In genomic region chrX:74108747-74109146, GRCm38 (mm10) we compare ENCODE assay signal across 21 mouse cellular contexts. TPM values are rescaled to one million over a fixed set of nuclear protein-coding genes. Genes with fewer than 3 reads are reported as not detected.
"Had no signal": no experiment of that assay in that cellular context is flagged by ENCODE, and none has a peak within 500 bp of the region (broad histone marks: within the 10 kb centered on the region; RNA-seq: fewer than 3 reads in every experiment).

No protein-coding gene starts in this region.

- H3K4me3 ChIP-seq: limb, embryonic 13.5 days; midbrain, embryonic 12.5 days; neural tube, embryonic 13.5 days had no signal

- H3K9ac ChIP-seq: limb, embryonic 13.5 days; liver, embryonic 14.5 days; midbrain, embryonic 12.5 days; neural tube, embryonic 13.5 days had no signal

- H3K27ac ChIP-seq: kidney, postnatal 0 days; limb, embryonic 13.5 days; liver, embryonic 14.5 days; midbrain, embryonic 12.5 days; neural tube, embryonic 13.5 days had no signal

- H3K4me1 ChIP-seq: limb, embryonic 13.5 days; midbrain, embryonic 12.5 days; neural tube, embryonic 13.5 days had no signal

- H3K9me3 ChIP-seq: limb, embryonic 13.5 days; midbrain, embryonic 12.5 days; neural tube, embryonic 13.5 days had no signal

- H3K36me3 ChIP-seq: limb, embryonic 13.5 days; midbrain, embryonic 12.5 days; neural tube, embryonic 13.5 days had no signal

- DNase-seq: kidney, postnatal 36 days; layer of hippocampus, adult 9-11 months; layer of hippocampus, postnatal 36 days; left cerebral cortex, postnatal 4 days; lung, adult 18-20 months; retina, postnatal 1 day; right cerebral cortex, postnatal 4 days; spleen, adult 18-20 months; thymus, postnatal 4 days had no signal

- ATAC-seq: midbrain, embryonic 16.5 days had no signal

- H3K4me2 ChIP-seq: limb, embryonic 13.5 days; midbrain, embryonic 12.5 days; neural tube, embryonic 13.5 days had no signal

- H3K27me3 ChIP-seq: midbrain, embryonic 12.5 days; neural tube, embryonic 13.5 days had no signal

RNA-seq across cellular contexts. Expression of gene Opn1mw, which starts 18.5 kb away (rescaled TPM):
- total RNA-seq: left cerebral cortex, postnatal 4 days; liver, adult 2 months; megakaryocyte-erythroid progenitor cell, adult 5-6 weeks had no signal
- polyA plus RNA-seq: kidney, postnatal 0 days; limb, embryonic 13.5 days; liver, adult 2 months; liver, embryonic 14.5 days; lung, embryonic 16.5 days; midbrain, embryonic 12.5 days; midbrain, embryonic 16.5 days; neural tube, embryonic 13.5 days; stomach, embryonic 14.5 days; thymus, postnatal 0 days had no signal

RNA-seq across cellular contexts. Expression of gene Tex28, which starts 58.9 kb away (rescaled TPM):
- total RNA-seq: layer of hippocampus, adult 18-20 months; layer of hippocampus, postnatal 36 days; left cerebral cortex, postnatal 4 days; liver, adult 2 months; megakaryocyte-erythroid progenitor cell, adult 5-6 weeks had no signal
- polyA plus RNA-seq: kidney, postnatal 0 days; limb, embryonic 13.5 days; liver, adult 2 months; liver, embryonic 14.5 days; lung, embryonic 16.5 days; midbrain, embryonic 12.5 days; midbrain, embryonic 16.5 days; neural tube, embryonic 13.5 days; stomach, embryonic 14.5 days; thymus, postnatal 0 days had no signal
